In genomic region chr2:49744251-49745093, GRCm38 (mm10) we compare ENCODE assay signal across 8 mouse cellular contexts. TPM values are rescaled to one million over a fixed set of nuclear protein-coding genes. Genes with fewer than 3 reads are reported as not detected.
A peak's percentile ranks its signal among the peaks of the same experiment; 100 is the strongest.
DNase-seq lines count a peak whose midpoint lies in the region; ATAC-seq and TF ChIP-seq lines count a peak whose summit lies in the region.

No protein-coding gene starts in this region.

- no peak for TF ChIP-seq POLR2A in kidney, adult 2 months (IDR thresholded peaks at IDR 0.05; ENCODE audit: low read depth, low read length)

- H3K9me3 ChIP-seq in embryonic facial prominence, embryonic 12.5 days, result no peaks in the 10 kb centered on the region
- H3K9me3 ChIP-seq in midbrain, embryonic 14.5 days (ENCODE audit: control insufficient read depth, low read length), result no peaks in the 10 kb centered on the region

- no peak overlapping the region for H3K27ac ChIP-seq in kidney, adult 2 months (ENCODE audit: insufficient read depth, low read depth, low read length)
- peak overlapping the region; percentile 47; the same call in 1 of the 2 replicates for H3K27ac ChIP-seq in embryonic facial prominence, embryonic 12.5 days
- H3K27ac ChIP-seq in midbrain, embryonic 14.5 days (replicated peaks; ENCODE audit: low read depth, low read length), result peak overlapping the region; percentile 42

- no peaks in the 10 kb centered on the region for H3K27me3 ChIP-seq in kidney, adult 2 months (replicated peaks; ENCODE audit: control insufficient read depth, insufficient read depth, low read length)
- H3K27me3 ChIP-seq in embryonic facial prominence, embryonic 12.5 days, result no peaks in the 10 kb centered on the region
- H3K27me3 ChIP-seq in midbrain, embryonic 14.5 days (ENCODE audit: control insufficient read depth, insufficient read depth, low read length), result no peaks in the 10 kb centered on the region

- no peak for DNase-seq in kidney, adult 2 months
- no peak for DNase-seq in kidney, adult 18-20 months
- DNase-seq in MN1 (ENCODE audit: low spot score), result peak; percentile 69
- no peak for DNase-seq in midbrain, embryonic 14.5 days
- no peak for DNase-seq in thymus, adult 18-20 months
- no peak for DNase-seq in urinary bladder, postnatal 4 days (ENCODE audit: low spot score in 2 of 2)
- DNase-seq in layer of hippocampus, adult 8-10 months (ENCODE audit: low spot score in 2 of 2), result no peak

- 52% methylated on average over 11 of the region's 11 CpGs for WGBS in kidney, adult 2 months
- 60% methylated on average over 11 of the region's 11 CpGs for WGBS in embryonic facial prominence, embryonic 12.5 days
- WGBS in midbrain, embryonic 14.5 days, result 57% methylated on average over 11 of the region's 11 CpGs

- no peak overlapping the region for H3K4me2 ChIP-seq in embryonic facial prominence, embryonic 12.5 days (replicated peaks)
- no peak overlapping the region for H3K4me2 ChIP-seq in midbrain, embryonic 14.5 days (ENCODE audit: low read length)

- no peaks in the 10 kb centered on the region for H3K4me1 ChIP-seq in kidney, adult 2 months (ENCODE audit: control insufficient read depth, insufficient read depth, low read length)
- H3K4me1 ChIP-seq in embryonic facial prominence, embryonic 12.5 days, result peaks cover 33% of the 10 kb centered on the region
- H3K4me1 ChIP-seq in midbrain, embryonic 14.5 days (ENCODE audit: control insufficient read depth, insufficient read depth, low read length), result peaks cover 2% of the 10 kb centered on the region; the same call in 1 of the 2 replicates

- no peak for TF ChIP-seq CTCF in kidney, adult 2 months (conservative IDR thresholded peaks at IDR 0.05; ENCODE audit: insufficient read depth, insufficient read length, low read depth, low read length)

- H3K4me3 ChIP-seq in kidney, adult 2 months (ENCODE audit: insufficient read depth, low read depth, low read length), result 0 out of 2 replicates have a peak overlapping the region, but pooled peaks have one; percentile 3
- no peak overlapping the region for H3K4me3 ChIP-seq in embryonic facial prominence, embryonic 12.5 days
- H3K4me3 ChIP-seq in midbrain, embryonic 14.5 days (replicated peaks; ENCODE audit: low read depth, low read length), result no peak overlapping the region

- H3K9ac ChIP-seq in embryonic facial prominence, embryonic 12.5 days, result no peak overlapping the region
- H3K9ac ChIP-seq in midbrain, embryonic 14.5 days (replicated peaks; ENCODE audit: low read length), result no peak overlapping the region

- no peaks in the 10 kb centered on the region for H3K36me3 ChIP-seq in kidney, adult 2 months (ENCODE audit: control insufficient read depth, insufficient read depth, low read length)
- 0 out of 2 replicates have a peak, but pooled peaks cover 22% of the 10 kb centered on the region for H3K36me3 ChIP-seq in embryonic facial prominence, embryonic 12.5 days
- H3K36me3 ChIP-seq in midbrain, embryonic 14.5 days (ENCODE audit: control insufficient read depth, insufficient read depth, low read length), result peaks cover 82% of the 10 kb centered on the region

- ATAC-seq in embryonic facial prominence, embryonic 12.5 days (ENCODE audit: insufficient number of reproducible peaks, insufficient read depth, low FRiP score, low TSS enrichment), result peak; percentile 36; the same call in 1 of the 2 replicates
- no peak for ATAC-seq in midbrain, embryonic 14.5 days (ENCODE audit: low FRiP score, low TSS enrichment)

RNA-seq across cellular contexts. Expression of gene Lypd6b, which starts 43.0 kb away (rescaled TPM):
- 1.5 and 1.9 TPM in 2 replicates for polyA plus RNA-seq in kidney, adult 2 months (2012; rRNA removed)
- polyA plus RNA-seq in embryonic facial prominence, embryonic 12.5 days (2016; fragmentation: Nextera tagmentation; extraction: Ambion mirVana), result 5.2 and 7.9 TPM in 2 replicates
- 8.7 and 9.7 TPM in 2 replicates for polyA plus RNA-seq in midbrain, embryonic 14.5 days (2014; fragmentation: Nextera tagmentation; extraction: Ambion mirVana)
- total RNA-seq in layer of hippocampus, adult 8-10 months (2022), result 1 to 10 TPM; 3.7 to 6.0 (median 4.4) TPM
